Mouse (Mus musculus) heart, postnatal 14 days (tissue): ENCODE measurements at regions not wholly inside any gene's neighbourhood (a gene's known extent, or its start where the extent isn't known, plus 50 kb on each side); places are given as distances from the start of the nearest gene placed in this dataset.

Source experiments
- DNase-seq, 2 experiments: peaks; one replicate each; pipeline ENCODE4 v3.0.0; 2021 to 2022
- intact Hi-C: fragments of 180-260 bp; cut with DNase I; formaldehyde crosslinking; loops from one replicate; pipeline ENCODE4 v1.15.1; 2025

- intact Hi-C loops: no loop called here
- peak; percentile 61 to 75 for DNase-seq
Measured at GRCm38 (mm10) chr4:84088166-84088565, 562.8 kb downstream of the Ccdc171 start.

- intact Hi-C loops: no loop called here
- DNase-seq: no peak
Measured at GRCm38 (mm10) chr4:84092509-84092908, 567.2 kb downstream of the Ccdc171 start.

GRCm38 (mm10) chr4:84095237-84095636, 569.9 kb downstream of the Ccdc171 start:
- intact Hi-C loops: no loop called here
- no peak for DNase-seq

- intact Hi-C loops: no loop called here
- no peak for DNase-seq
Measured at GRCm38 (mm10) chr4:84096081-84096480, 570.7 kb downstream of the Ccdc171 start.

GRCm38 (mm10) chr4:84099071-84099470, 573.7 kb downstream of the Ccdc171 start:
- DNase-seq: no peak

GRCm38 (mm10) chr4:84101923-84102322, 573.2 kb downstream of the Bnc2 start:
- intact Hi-C loops: no loop called here
- DNase-seq: no peak

More at GRCm38 (mm10) chr4:84099071-84099470, 573.7 kb downstream of the Ccdc171 start:
- intact Hi-C loops: no loop called here

- DNase-seq: no peak
- intact Hi-C loops: no loop called here
Measured at GRCm38 (mm10) chr4:84102736-84103135, 572.3 kb downstream of the Bnc2 start.

GRCm38 (mm10) chr4:84108592-84108991, 566.5 kb downstream of the Bnc2 start:
- no peak for DNase-seq
- intact Hi-C loops: no loop called here

- DNase-seq: peak in 1 of 2 experiments; percentile 12
- intact Hi-C loops: no loop called here
Measured at GRCm38 (mm10) chr4:84109771-84110503, 565.1 kb downstream of the Bnc2 start.

GRCm38 (mm10) chr4:84114162-84115040, 560.7 kb downstream of the Bnc2 start:
- intact Hi-C loops: no loop called here
- DNase-seq: no peak

GRCm38 (mm10) chr4:84118284-84118919, 556.7 kb downstream of the Bnc2 start:
- intact Hi-C loops: no loop called here
- no peak for DNase-seq

- intact Hi-C loops: no loop called here
Measured at GRCm38 (mm10) chr4:84119616-84120015, 555.5 kb downstream of the Bnc2 start.

GRCm38 (mm10) chr4:84120330-84120729, 554.7 kb downstream of the Bnc2 start:
- intact Hi-C loops: no loop called here
- DNase-seq: no peak

More at GRCm38 (mm10) chr4:84119616-84120015, 555.5 kb downstream of the Bnc2 start:
- DNase-seq: no peak

GRCm38 (mm10) chr4:84121442-84121841, 553.6 kb downstream of the Bnc2 start:
- intact Hi-C loops: no loop called here
- no peak for DNase-seq

GRCm38 (mm10) chr4:84126400-84126799, 548.7 kb downstream of the Bnc2 start:
- intact Hi-C loops: no loop called here
- no peak for DNase-seq

GRCm38 (mm10) chr4:84127380-84127779, 547.7 kb downstream of the Bnc2 start:
- intact Hi-C loops: no loop called here
- no peak for DNase-seq

GRCm38 (mm10) chr4:84130840-84131547, 544.1 kb downstream of the Bnc2 start:
- no peak for DNase-seq
- intact Hi-C loops: no loop called here

- DNase-seq: no peak
- intact Hi-C loops: no loop called here
Measured at GRCm38 (mm10) chr4:84135740-84136139, 539.3 kb downstream of the Bnc2 start.

GRCm38 (mm10) chr4:84137171-84137919, 537.7 kb downstream of the Bnc2 start:
- intact Hi-C loops: no loop called here
- no peak for DNase-seq
